ENCODE assay signal across 9 mouse cellular contexts in genomic region chr2:12317343-12317742, GRCm38 (mm10). TPM values are rescaled to one million over a fixed set of nuclear protein-coding genes. Genes with fewer than 3 reads are reported as not detected.
DNase-seq lines count a peak whose midpoint lies in the region; ATAC-seq and TF ChIP-seq lines count a peak whose summit lies in the region.
"Had no signal": no experiment of that assay in that cellular context is flagged by ENCODE, and none has a peak within 500 bp of the region (broad histone marks: within the 10 kb centered on the region; RNA-seq: fewer than 3 reads in every experiment).

No protein-coding gene starts in this region.

- no peak overlapping the region for H3K4me3 ChIP-seq in layer of hippocampus, adult 2 months
- H3K4me3 ChIP-seq in bone marrow macrophage, adult 2 months (ENCODE audit: insufficient read depth, low read length): no peak overlapping the region
- no peak overlapping the region for H3K4me3 ChIP-seq in liver, embryonic 15.5 days (replicated peaks)
- H3K4me3 ChIP-seq in hindbrain, embryonic 13.5 days: no peak overlapping the region
- H3K4me3 ChIP-seq: embryonic facial prominence, embryonic 15.5 days had no signal

- ATAC-seq in liver, embryonic 15.5 days (ENCODE audit: insufficient read depth): peak; percentile 28; the same call in 1 of the 2 replicates
- ATAC-seq in hindbrain, embryonic 13.5 days (ENCODE audit: low FRiP score): no peak

- no peak for DNase-seq in layer of hippocampus, adult 2 months (ENCODE audit: low spot score in 2 of 2)
- no peak for DNase-seq in layer of hippocampus, postnatal 36 days
- peak; percentile 65 to 67 for DNase-seq in spleen, postnatal 36 days (ENCODE audit: low spot score in 2 of 2)
- DNase-seq in embryo, embryonic 9.5 days (ENCODE audit: extremely low spot score): no peak

- peaks cover 15% of the 10 kb centered on the region for H3K4me1 ChIP-seq in bone marrow macrophage, adult 2 months (ENCODE audit: control insufficient read depth, insufficient read depth, low read length)
- H3K4me1 ChIP-seq in liver, embryonic 15.5 days (replicated peaks): no peaks in the 10 kb centered on the region; the same call in 1 of the 2 replicates
- 0 out of 2 replicates have a peak, but pooled peaks cover 4% of the 10 kb centered on the region for H3K4me1 ChIP-seq in hindbrain, embryonic 13.5 days (replicated peaks)

- 37% methylated on average over 5 of the region's 5 CpGs for WGBS in liver, embryonic 15.5 days (ENCODE audit: insufficient replicate concordance)
- WGBS in hindbrain, embryonic 13.5 days: 83% methylated on average over 5 of the region's 5 CpGs

- H3K9ac ChIP-seq in liver, embryonic 15.5 days: no peak overlapping the region
- no peak overlapping the region for H3K9ac ChIP-seq in hindbrain, embryonic 13.5 days
- H3K9ac ChIP-seq: embryonic facial prominence, embryonic 15.5 days; hindbrain, embryonic 14.5 days had no signal

- no peaks in the 10 kb centered on the region for H3K27me3 ChIP-seq in liver, embryonic 15.5 days
- no peaks in the 10 kb centered on the region for H3K27me3 ChIP-seq in hindbrain, embryonic 13.5 days
- H3K27me3 ChIP-seq: embryonic facial prominence, embryonic 15.5 days had no signal

- no peaks in the 10 kb centered on the region for H3K9me3 ChIP-seq in liver, embryonic 15.5 days (replicated peaks)
- H3K9me3 ChIP-seq in hindbrain, embryonic 13.5 days: no peaks in the 10 kb centered on the region
- H3K9me3 ChIP-seq: embryonic facial prominence, embryonic 15.5 days had no signal

- no peak for TF ChIP-seq POLR2A in bone marrow macrophage, adult 2 months (IDR thresholded peaks at IDR 0.05; ENCODE audit: borderline replicate concordance, low read depth, low read length)

- peak overlapping the region; percentile 57 for H3K27ac ChIP-seq in layer of hippocampus, adult 2 months
- H3K27ac ChIP-seq in bone marrow macrophage, adult 2 months (ENCODE audit: insufficient read depth, low read depth, low read length): peak overlapping the region; percentile 85
- H3K27ac ChIP-seq in liver, embryonic 15.5 days (replicated peaks): no peak overlapping the region
- no peak overlapping the region for H3K27ac ChIP-seq in hindbrain, embryonic 13.5 days
- H3K27ac ChIP-seq: embryonic facial prominence, embryonic 15.5 days; hindbrain, embryonic 14.5 days had no signal

- H3K4me2 ChIP-seq in liver, embryonic 15.5 days: no peak overlapping the region
- no peak overlapping the region for H3K4me2 ChIP-seq in hindbrain, embryonic 13.5 days
- H3K4me2 ChIP-seq: embryonic facial prominence, embryonic 15.5 days; hindbrain, embryonic 14.5 days had no signal

- no peak for TF ChIP-seq CTCF in layer of hippocampus, adult 2 months (conservative IDR thresholded peaks at IDR 0.05)
- no peak for TF ChIP-seq CTCF in bone marrow macrophage, adult 2 months (IDR thresholded peaks at IDR 0.05; ENCODE audit: low read depth, low read length)

- no peaks in the 10 kb centered on the region for H3K36me3 ChIP-seq in liver, embryonic 15.5 days (replicated peaks)
- H3K36me3 ChIP-seq in hindbrain, embryonic 13.5 days: no peaks in the 10 kb centered on the region
- H3K36me3 ChIP-seq: embryonic facial prominence, embryonic 15.5 days had no signal

RNA-seq across cellular contexts. Expression of gene Itga8, which starts 15.6 kb away (rescaled TPM):
- 10 to 100 TPM; 24.4 to 28.5 TPM for total RNA-seq in layer of hippocampus, adult 2 months (2021)
- total RNA-seq in layer of hippocampus, postnatal 36 days (2021): 10 to 100 TPM; 23.6 to 28.1 TPM
- 0.53 and 1.0 TPM in 2 replicates for polyA plus RNA-seq in bone marrow macrophage, adult 2 months (2012; ENCODE audit: insufficient read depth, insufficient read length, missing spikeins)
- 2.1 and 2.2 TPM in 2 replicates for polyA plus RNA-seq in liver, embryonic 15.5 days (2015; fragmentation: Nextera tagmentation; extraction: Ambion mirVana)
- polyA plus RNA-seq in hindbrain, embryonic 13.5 days (2015; fragmentation: Nextera tagmentation; extraction: Ambion mirVana): 2.3 and 2.4 TPM in 2 replicates

Comparison
In these comparisons a context has a peak if more than half of its experiments do, and no peak if none do; other contexts are left out.
1. DNase-seq: peak in spleen, postnatal 36 days (2 of 2); none in layer of hippocampus, adult 2 months (0 of 2), layer of hippocampus, postnatal 36 days (0 of 2) and embryo, embryonic 9.5 days (single experiment).
2. H3K27ac ChIP-seq: peak in layer of hippocampus, adult 2 months (single experiment) and bone marrow macrophage, adult 2 months (single experiment); none in liver, embryonic 15.5 days (single experiment) and hindbrain, embryonic 13.5 days (single experiment).